Mouse (Mus musculus) G1E (cell line): ENCODE measurements at regions not wholly inside any gene's neighbourhood (a gene's known extent, or its start where the extent isn't known, plus 50 kb on each side); places are given as distances from the start of the nearest gene placed in this dataset.

Experiments used
- CTCF ChIP-seq: IDR thresholded peaks from 2 replicates; pipeline ENCODE4 v1.5.1; 2012; ENCODE audit warnings: low read depth, low read length, inconsistent platforms, mixed read lengths
- GATA1 ChIP-seq: IDR thresholded peaks from 2 replicates; pipeline ENCODE4 v1.6.1; 2012; ENCODE audit warnings: borderline replicate concordance, low read length, inconsistent platforms, mixed read lengths
- POLR2AphosphoS5 ChIP-seq: IDR thresholded peaks from 2 replicates; pipeline ENCODE4 v1.6.1; 2012; ENCODE audit warnings: low read depth, low read length, inconsistent platforms; ENCODE audit not compliant: insufficient replicate concordance
- TAL1 ChIP-seq: conservative IDR thresholded peaks from 2 replicates; pipeline ENCODE4 v1.6.1; 2012; ENCODE audit warnings: low read depth, low read length, inconsistent platforms, mixed read lengths

GRCm38 (mm10) chr2:167851216-167851896, 80.5 kb upstream of the Ptpn1 start:
- TF ChIP-seq CTCF, result no peak
- no peak for TF ChIP-seq TAL1
- TF ChIP-seq GATA1, result no peak
- no peak for TF ChIP-seq POLR2AphosphoS5
